Mouse (Mus musculus): ENCODE measurements around the gene 2210407C18Rik.

GRCm38 (mm10) chr11:58602062-58602461 is 13.8 kb downstream of the 2210407C18Rik start:
- TF ChIP-seq CTCF (IDR thresholded peaks at IDR 0.05; ENCODE audit: insufficient read depth, low read length) (no peak), POLR2A (IDR thresholded peaks at IDR 0.05; ENCODE audit: borderline replicate concordance, extremely low read depth, low read depth, low read length) (no peak)

Data from lung, adult 2 months (tissue).